Mouse (Mus musculus) midbrain, embryonic 12.5 days (tissue): ENCODE results near the gene Stap1. TPM values are rescaled to one million over a fixed set of nuclear protein-coding genes. Genes with fewer than 3 reads are reported as not detected.

ENCODE experiments used
- ATAC-seq: fragments of 200-750 bp; cut with Nextera tagmentation; 2 replicates; pipeline ENCODE4 v1.8.0; 2017; ENCODE audit warnings: low read depth, moderate TSS enrichment, moderate library complexity; ENCODE audit not compliant: low FRiP score
- H3K27ac ChIP-seq: fragments of 300-500 bp; sonication (generic); replicated peaks from 2 replicates; pipeline ENCODE4 v1.5.1; 2016; ENCODE audit warnings: mild to moderate bottlenecking
- H3K27me3 ChIP-seq: fragments of 300-500 bp; sonication (generic); 2 replicates; pipeline ENCODE4 v1.6.1; 2016; ENCODE audit warnings: mild to moderate bottlenecking
- H3K36me3 ChIP-seq: fragments of 300-500 bp; sonication (generic); 2 replicates; pipeline ENCODE4 v1.6.1; 2016
- H3K4me1 ChIP-seq: fragments of 300-500 bp; sonication (generic); 2 replicates; pipeline ENCODE4 v1.6.1; 2016
- H3K4me2 ChIP-seq: fragments of 300-500 bp; sonication (generic); replicated peaks from 2 replicates; pipeline ENCODE4 v1.6.1; 2016; ENCODE audit warnings: mild to moderate bottlenecking, moderate library complexity
- H3K4me3 ChIP-seq: fragments of 300-500 bp; sonication (generic); 2 replicates; pipeline ENCODE4 v1.5.1; 2016; ENCODE audit warnings: mild to moderate bottlenecking
- H3K9ac ChIP-seq: fragments of 300-500 bp; sonication (generic); replicated peaks from 2 replicates; pipeline ENCODE4 v1.6.1; 2016; ENCODE audit warnings: mild to moderate bottlenecking, moderate library complexity
- H3K9me3 ChIP-seq: fragments of 300-500 bp; sonication (generic); 2 replicates; pipeline ENCODE4 v1.6.1; 2016; ENCODE audit warnings: mild to moderate bottlenecking
- WGBS: fragments of 180-500 bp; shearing (Covaris S2); methylation state at CpG from one replicate; pipeline ENCODE4 v1.1.7; 2016; 5-methylcytosine and 5-hydroxymethylcytosine counted together
- polyA plus RNA-seq: library from polyadenylated mRNA; unstranded; fragments of >200 nt; fragmentation: Nextera tagmentation; extraction: Ambion mirVana; gene quantifications from 2 replicates; pipeline ENCODE4 v1.2.1, GENCODE M21; 2016

Gene Stap1
- 0.10 TPM in 2 replicates for polyA plus RNA-seq

GRCm38 (mm10) chr5:86071538-86071937 is at the start of gene Stap1:
TSS of gene Stap1 (plus strand) at chr5:86071746.
- H3K4me1 ChIP-seq: 0 out of 2 replicates have a peak, but pooled peaks cover 2% of the 10 kb centered on the region
- H3K36me3 ChIP-seq: no peaks in the 10 kb centered on the region
- no peak within 1 kb of the TSS for H3K4me3 ChIP-seq
- H3K4me2 ChIP-seq: no peak within 1 kb of the TSS
- no peak for ATAC-seq
- no peaks in the 10 kb centered on the region for H3K9me3 ChIP-seq
- WGBS: 84% methylated on average over 7 of the region's 7 CpGs
- no peaks in the 10 kb centered on the region for H3K27me3 ChIP-seq
- no peak within 1 kb of the TSS for H3K27ac ChIP-seq
- H3K9ac ChIP-seq: no peak within 1 kb of the TSS

GRCm38 (mm10) chr5:86029820-86030219 is 41.7 kb upstream of the Stap1 start:
- no peak for ATAC-seq
- Histone ChIP-seq H3K4me3 (no peak overlapping the region), H3K9me3 (no peaks in the 10 kb centered on the region), H3K4me1 (no peaks in the 10 kb centered on the region), H3K9ac (no peak overlapping the region), H3K27me3 (no peaks in the 10 kb centered on the region), H3K4me2 (no peak overlapping the region), H3K27ac (no peak overlapping the region), H3K36me3 (peaks cover 43% of the 10 kb centered on the region)
- WGBS: 78% methylated on average over 2 of the region's 2 CpGs

GRCm38 (mm10) chr5:86063501-86063900 is 8.0 kb upstream of the Stap1 start:
- 100% methylated on average over 1 of the region's 1 CpGs for WGBS
- no peaks in the 10 kb centered on the region for H3K36me3 ChIP-seq
- H3K4me3 ChIP-seq: peak overlapping the region; percentile 66; the same call in 1 of the 2 replicates
- H3K4me1 ChIP-seq: peaks cover 20% of the 10 kb centered on the region
- no peaks in the 10 kb centered on the region for H3K27me3 ChIP-seq
- H3K9ac ChIP-seq: no peak overlapping the region
- peak overlapping the region; percentile 61 for H3K4me2 ChIP-seq
- H3K9me3 ChIP-seq: no peaks in the 10 kb centered on the region
- no peak for ATAC-seq
- H3K27ac ChIP-seq: no peak overlapping the region

GRCm38 (mm10) chr5:86065101-86065875 is 6.3 kb upstream of the Stap1 start, which contains the start of gene Cenpc1:
TSS of gene Cenpc1 (minus strand) at chr5:86065583.
- under 1% methylated on average over 59 of the region's 60 CpGs for WGBS
- Histone ChIP-seq H3K27ac (peak within 1 kb of the TSS; percentile 77), H3K9ac (peak within 1 kb of the TSS; percentile 81), H3K4me2 (peak within 1 kb of the TSS; percentile 61), H3K27me3 (no peaks in the 10 kb centered on the region), H3K4me1 (peaks cover 20% of the 10 kb centered on the region), H3K4me3 (peak within 1 kb of the TSS; percentile 66), H3K36me3 (no peaks in the 10 kb centered on the region), H3K9me3 (no peaks in the 10 kb centered on the region)
- ATAC-seq: peak; percentile 95

- Histone ChIP-seq H3K27me3 (no peaks in the 10 kb centered on the region), H3K4me3 (peak overlapping the region; percentile 66), H3K36me3 (no peaks in the 10 kb centered on the region), H3K9ac (no peak overlapping the region), H3K4me2 (peak overlapping the region; percentile 61), H3K27ac (peak overlapping the region; percentile 77), H3K9me3 (no peaks in the 10 kb centered on the region), H3K4me1 (peaks cover 20% of the 10 kb centered on the region)
- peak; percentile 76 for ATAC-seq
- WGBS: under 1% methylated on average over 17 of the region's 17 CpGs
These were observed 5.5 kb upstream of the Stap1 start for GRCm38 (mm10) chr5:86065876-86066550.

- H3K27ac ChIP-seq: 0 out of 2 replicates have a peak overlapping the region, but pooled peaks have one; percentile 35
These were observed 5.0 kb upstream of the Stap1 start for GRCm38 (mm10) chr5:86066551-86066929.

GRCm38 (mm10) chr5:86068451-86068850 is 3.1 kb upstream of the Stap1 start:
- 76% methylated on average over 3 of the region's 3 CpGs for WGBS
- no peaks in the 10 kb centered on the region for H3K36me3 ChIP-seq
- H3K27ac ChIP-seq: no peak overlapping the region
- no peaks in the 10 kb centered on the region for H3K27me3 ChIP-seq
- no peaks in the 10 kb centered on the region for H3K9me3 ChIP-seq
- H3K9ac ChIP-seq: no peak overlapping the region
- H3K4me2 ChIP-seq: no peak overlapping the region
- peaks cover 17% of the 10 kb centered on the region for H3K4me1 ChIP-seq
- no peak overlapping the region for H3K4me3 ChIP-seq
- no peak for ATAC-seq

More at GRCm38 (mm10) chr5:86066551-86066929, 5.0 kb upstream of the Stap1 start:
- ATAC-seq: peak; percentile 21
- no peaks in the 10 kb centered on the region for H3K9me3 ChIP-seq
- H3K4me2 ChIP-seq: peak overlapping the region; percentile 61
- H3K27me3 ChIP-seq: no peaks in the 10 kb centered on the region
- H3K4me3 ChIP-seq: peak overlapping the region; percentile 66
- peaks cover 20% of the 10 kb centered on the region for H3K4me1 ChIP-seq
- H3K9ac ChIP-seq: 0 out of 2 replicates have a peak overlapping the region, but pooled peaks have one; percentile 34
- WGBS: 2% methylated on average over 17 of the region's 17 CpGs
- H3K36me3 ChIP-seq: no peaks in the 10 kb centered on the region

- Histone ChIP-seq H3K4me2 (no peak overlapping the region), H3K27me3 (no peaks in the 10 kb centered on the region), H3K9ac (no peak overlapping the region), H3K36me3 (no peaks in the 10 kb centered on the region), H3K27ac (no peak overlapping the region), H3K4me1 (peaks cover 10% of the 10 kb centered on the region), H3K4me3 (no peak overlapping the region), H3K9me3 (no peaks in the 10 kb centered on the region)
- ATAC-seq: no peak
- whole genome bisulfite sequencing: 79% methylated on average over 6 of the region's 6 CpGs
These were observed 2.4 kb upstream of the Stap1 start for GRCm38 (mm10) chr5:86069121-86069520.

GRCm38 (mm10) chr5:86072756-86073386 is 1.3 kb downstream of the Stap1 start:
- no peaks in the 10 kb centered on the region for H3K36me3 ChIP-seq
- no peaks in the 10 kb centered on the region for H3K9me3 ChIP-seq
- no peaks in the 10 kb centered on the region for H3K4me1 ChIP-seq
- H3K4me2 ChIP-seq: no peak overlapping the region
- ATAC-seq: no peak
- 91% methylated on average over 4 of the region's 4 CpGs for WGBS
- no peak overlapping the region for H3K4me3 ChIP-seq
- H3K27ac ChIP-seq: no peak overlapping the region
- H3K9ac ChIP-seq: no peak overlapping the region
- H3K27me3 ChIP-seq: no peaks in the 10 kb centered on the region

- Histone ChIP-seq H3K4me1 (no peaks in the 10 kb centered on the region), H3K27ac (no peak overlapping the region), H3K4me3 (no peak overlapping the region), H3K9me3 (no peaks in the 10 kb centered on the region), H3K9ac (no peak overlapping the region), H3K27me3 (no peaks in the 10 kb centered on the region), H3K36me3 (no peaks in the 10 kb centered on the region), H3K4me2 (no peak overlapping the region)
- no peak for ATAC-seq
- WGBS: 78% methylated on average over 3 of the region's 3 CpGs
These were observed 7.3 kb downstream of the Stap1 start for GRCm38 (mm10) chr5:86078720-86079334.

- no peak overlapping the region for H3K4me3 ChIP-seq
- 86% methylated on average over 6 of the region's 6 CpGs for WGBS
- no peaks in the 10 kb centered on the region for H3K36me3 ChIP-seq
- no peak overlapping the region for H3K4me2 ChIP-seq
- no peaks in the 10 kb centered on the region for H3K4me1 ChIP-seq
- no peak overlapping the region for H3K9ac ChIP-seq
- no peaks in the 10 kb centered on the region for H3K9me3 ChIP-seq
- H3K27ac ChIP-seq: no peak overlapping the region
- ATAC-seq: no peak
- H3K27me3 ChIP-seq: no peaks in the 10 kb centered on the region
These were observed 12.4 kb downstream of the Stap1 start for GRCm38 (mm10) chr5:86083987-86084386.
